Mouse (Mus musculus): ENCODE measurements around the gene Crip2. TPM values are rescaled to one million over a fixed set of nuclear protein-coding genes. Genes with fewer than 3 reads are reported as not detected.
A peak's percentile ranks its signal among the peaks of the same experiment; 100 is the strongest.

The Crip2 gene
- polyA plus RNA-seq, 1 experiment from 2014 or later: 273 TPM

- H3K4me3 ChIP-seq (ENCODE audit: low read depth, low read length): no peak overlapping the region
- DNase-seq (no peak), ATAC-seq (ENCODE audit: insufficient read depth) (no peak)
- H3K27me3 ChIP-seq (ENCODE audit: insufficient read depth, low read length): no peaks in the 10 kb centered on the region
- peaks cover 35% of the 10 kb centered on the region for H3K36me3 ChIP-seq (ENCODE audit: insufficient read depth)
- no peaks in the 10 kb centered on the region for H3K9me3 ChIP-seq (ENCODE audit: low read depth, low read length)
- no peak overlapping the region for H3K27ac ChIP-seq (ENCODE audit: low read depth)
- H3K4me1 ChIP-seq (ENCODE audit: insufficient read depth): no peaks in the 10 kb centered on the region
- WGBS: 77% methylated on average over 10 of the region's 10 CpGs
- H3K4me2 ChIP-seq: no peak overlapping the region
- H3K9ac ChIP-seq: no peak overlapping the region
- TF ChIP-seq CTCF (IDR thresholded peaks at IDR 0.05; ENCODE audit: low read depth): no peak
These were observed 30.2 kb upstream of the Crip2 start for GRCm38 (mm10) chr12:113109801-113110200.

- H3K27me3 ChIP-seq (ENCODE audit: insufficient read depth, low read length): no peaks in the 10 kb centered on the region
- ATAC-seq (ENCODE audit: insufficient read depth): no peak
- no peaks in the 10 kb centered on the region for H3K4me1 ChIP-seq (ENCODE audit: insufficient read depth)
- H3K4me2 ChIP-seq: no peak overlapping the region
- no peak for DNase-seq
- peaks cover 65% of the 10 kb centered on the region for H3K36me3 ChIP-seq (ENCODE audit: insufficient read depth)
- H3K9ac ChIP-seq: no peak overlapping the region
- no peak overlapping the region for H3K27ac ChIP-seq (ENCODE audit: low read depth)
- no peak overlapping the region for H3K4me3 ChIP-seq (ENCODE audit: low read depth, low read length)
- WGBS: 85% methylated on average over 4 of the region's 4 CpGs
- no peaks in the 10 kb centered on the region for H3K9me3 ChIP-seq (ENCODE audit: low read depth, low read length)
- TF ChIP-seq CTCF (IDR thresholded peaks at IDR 0.05; ENCODE audit: low read depth): no peak
These were observed 25.9 kb upstream of the Crip2 start for GRCm38 (mm10) chr12:113114141-113114540.

- TF ChIP-seq CTCF (IDR thresholded peaks at IDR 0.05; ENCODE audit: low read depth): no peak
- Histone ChIP-seq H3K4me2 (no peak overlapping the region), H3K4me1 (ENCODE audit: insufficient read depth) (no peaks in the 10 kb centered on the region), H3K36me3 (ENCODE audit: insufficient read depth) (peaks cover 70% of the 10 kb centered on the region), H3K9ac (no peak overlapping the region), H3K27me3 (ENCODE audit: insufficient read depth, low read length) (no peaks in the 10 kb centered on the region), H3K4me3 (ENCODE audit: low read depth, low read length) (no peak overlapping the region), H3K27ac (ENCODE audit: low read depth) (no peak overlapping the region), H3K9me3 (ENCODE audit: low read depth, low read length) (no peaks in the 10 kb centered on the region)
- 76% methylated on average over 16 of the region's 16 CpGs for WGBS
- ATAC-seq (ENCODE audit: insufficient read depth): no peak
- no peak for DNase-seq
These were observed 25.0 kb upstream of the Crip2 start for GRCm38 (mm10) chr12:113114856-113115538.

- Histone ChIP-seq H3K4me1 (ENCODE audit: insufficient read depth) (no peaks in the 10 kb centered on the region), H3K36me3 (ENCODE audit: insufficient read depth) (peaks cover 89% of the 10 kb centered on the region), H3K4me3 (ENCODE audit: low read depth, low read length) (no peak overlapping the region), H3K27me3 (ENCODE audit: insufficient read depth, low read length) (no peaks in the 10 kb centered on the region), H3K4me2 (no peak overlapping the region), H3K9ac (no peak overlapping the region), H3K9me3 (ENCODE audit: low read depth, low read length) (no peaks in the 10 kb centered on the region), H3K27ac (ENCODE audit: low read depth) (no peak overlapping the region)
- DNase-seq (peak; percentile 92), ATAC-seq (ENCODE audit: insufficient read depth) (peak; percentile 81)
- 85% methylated on average over 20 of the region's 20 CpGs for WGBS
- peak; percentile 97 for TF ChIP-seq CTCF (IDR thresholded peaks at IDR 0.05; ENCODE audit: low read depth)
These were observed 20.3 kb upstream of the Crip2 start for GRCm38 (mm10) chr12:113119516-113120410.

GRCm38 (mm10) chr12:113124726-113125125 lies 15.3 kb upstream of the Crip2 start:
- no peak for ATAC-seq (ENCODE audit: insufficient read depth)
- Histone ChIP-seq H3K4me1 (ENCODE audit: insufficient read depth) (no peaks in the 10 kb centered on the region), H3K27ac (ENCODE audit: low read depth) (no peak overlapping the region), H3K4me3 (ENCODE audit: low read depth, low read length) (no peak overlapping the region), H3K9me3 (ENCODE audit: low read depth, low read length) (no peaks in the 10 kb centered on the region), H3K4me2 (no peak overlapping the region), H3K9ac (no peak overlapping the region), H3K27me3 (ENCODE audit: insufficient read depth, low read length) (no peaks in the 10 kb centered on the region), H3K36me3 (ENCODE audit: insufficient read depth) (peaks cover 99% of the 10 kb centered on the region)
- 80% methylated on average over 6 of the region's 6 CpGs for WGBS
- TF ChIP-seq CTCF (IDR thresholded peaks at IDR 0.05; ENCODE audit: low read depth): no peak
- DNase-seq: no peak

GRCm38 (mm10) chr12:113130732-113131131 lies 9.3 kb upstream of the Crip2 start:
- Histone ChIP-seq H3K27ac (ENCODE audit: low read depth) (no peak overlapping the region), H3K4me1 (ENCODE audit: insufficient read depth) (no peaks in the 10 kb centered on the region), H3K4me3 (ENCODE audit: low read depth, low read length) (no peak overlapping the region), H3K9ac (no peak overlapping the region), H3K4me2 (no peak overlapping the region), H3K36me3 (ENCODE audit: insufficient read depth) (peaks cover 100% of the 10 kb centered on the region), H3K9me3 (ENCODE audit: low read depth, low read length) (no peaks in the 10 kb centered on the region), H3K27me3 (ENCODE audit: insufficient read depth, low read length) (no peaks in the 10 kb centered on the region)
- 94% methylated on average over 8 of the region's 8 CpGs for WGBS
- no peak for TF ChIP-seq CTCF (IDR thresholded peaks at IDR 0.05; ENCODE audit: low read depth)
- DNase-seq: no peak
- no peak for ATAC-seq (ENCODE audit: insufficient read depth)

- H3K36me3 ChIP-seq (ENCODE audit: insufficient read depth): peaks cover 100% of the 10 kb centered on the region
- ATAC-seq (ENCODE audit: insufficient read depth): no peak
- no peak for DNase-seq
- no peaks in the 10 kb centered on the region for H3K27me3 ChIP-seq (ENCODE audit: insufficient read depth, low read length)
- H3K9me3 ChIP-seq (ENCODE audit: low read depth, low read length): no peaks in the 10 kb centered on the region
- no peak for TF ChIP-seq CTCF (IDR thresholded peaks at IDR 0.05; ENCODE audit: low read depth)
- no peak overlapping the region for H3K27ac ChIP-seq (ENCODE audit: low read depth)
- no peaks in the 10 kb centered on the region for H3K4me1 ChIP-seq (ENCODE audit: insufficient read depth)
- no peak overlapping the region for H3K4me3 ChIP-seq (ENCODE audit: low read depth, low read length)
- 93% methylated on average over 14 of the region's 14 CpGs for WGBS
- H3K4me2 ChIP-seq: no peak overlapping the region
- no peak overlapping the region for H3K9ac ChIP-seq
These were observed 8.4 kb upstream of the Crip2 start for GRCm38 (mm10) chr12:113131601-113132000.

All from lung, embryonic 14.5 days (tissue).